Mouse (Mus musculus) liver, adult 2 months (tissue): ENCODE results near the gene Topors. TPM values are rescaled to one million over a fixed set of nuclear protein-coding genes. Genes with fewer than 3 reads are reported as not detected.

ENCODE experiments used
- DNase-seq: peaks from one replicate; pipeline ENCODE4 v3.0.0-alpha.2; 2011; ENCODE audit warnings: low read depth, low spot score; ENCODE audit errors: extremely low read depth
- H3K27ac ChIP-seq: fragments of 200-500 bp; replicated peaks from 2 replicates; pipeline ENCODE4 v1.5.1; 2012; ENCODE audit warnings: low read depth, mild to moderate bottlenecking, control low read depth, inconsistent platforms, low read length; ENCODE audit not compliant: insufficient read depth
- H3K27me3 ChIP-seq: fragments of 200-500 bp; 2 replicates; pipeline ENCODE4 v1.6.1; 2012; ENCODE audit warnings: mild to moderate bottlenecking, moderate library complexity, low read length, inconsistent platforms; ENCODE audit not compliant: control insufficient read depth, insufficient read depth
- H3K36me3 ChIP-seq: fragments of 200-500 bp; 2 replicates; pipeline ENCODE4 v1.6.1; 2012; ENCODE audit warnings: low read length, inconsistent platforms; ENCODE audit not compliant: control insufficient read depth, insufficient read depth
- H3K4me1 ChIP-seq: fragments of 200-500 bp; 2 replicates; pipeline ENCODE4 v1.6.1; 2011; ENCODE audit warnings: low read length; ENCODE audit not compliant: control insufficient read depth, insufficient read depth
- H3K4me3 ChIP-seq: fragments of 200-500 bp; 2 replicates; pipeline ENCODE4 v1.5.1; 2011; ENCODE audit warnings: low read depth, mild to moderate bottlenecking, control low read depth, low read length, moderate library complexity; ENCODE audit not compliant: insufficient read depth
- H3K79me2 ChIP-seq: fragments of 200-500 bp; 2 replicates; pipeline ENCODE4 v1.6.1; 2012; ENCODE audit warnings: inconsistent platforms, mild to moderate bottlenecking, low read length, moderate library complexity; ENCODE audit not compliant: control insufficient read depth, insufficient read depth
- H3K9ac ChIP-seq: fragments of 200-500 bp; 2 replicates; pipeline ENCODE4 v1.6.1; 2012; ENCODE audit warnings: low read depth, mild to moderate bottlenecking, control low read depth, inconsistent platforms, low read length
- CTCF ChIP-seq: fragments of 200-500 bp; IDR thresholded peaks from 2 replicates; pipeline ENCODE4 v1.5.1; 2011; ENCODE audit warnings: low read depth, low read length, control low read depth
- POLR2A ChIP-seq: fragments of 200-500 bp; IDR thresholded peaks from 2 replicates; pipeline ENCODE4 v1.6.1; 2011; ENCODE audit warnings: low read length, control low read depth; ENCODE audit not compliant: insufficient read depth; ENCODE audit errors: extremely low read depth
- WGBS: fragments of 180-500 bp; shearing (Covaris S2); methylation state at CpG from one replicate; pipeline ENCODE4 v1.1.7; 2018; 5-methylcytosine and 5-hydroxymethylcytosine counted together
- polyA plus RNA-seq: library from polyadenylated mRNA; depleted of rRNA; stranded (reverse); fragments of >200 nt; gene quantifications from 2 replicates; pipeline ENCODE4 v1.2.3, GENCODE M21; 2012
- total RNA-seq: library from RNA; depleted of rRNA; stranded (reverse); fragments of >200 nt; gene quantifications from 2 replicates; pipeline ENCODE4 v1.2.3, GENCODE M21; 2014

Topors gene
- total and polyA plus RNA-seq, 2 experiments = 2.7 to 23.1 TPM

- Histone ChIP-seq H3K4me1 (peaks cover 5% of the 10 kb centered on the region; the same call in 1 of the 2 replicates), H3K79me2 (peaks cover 6% of the 10 kb centered on the region; the same call in 1 of the 2 replicates), H3K27ac (no peak overlapping the region), H3K36me3 (no peaks in the 10 kb centered on the region), H3K4me3 (no peak overlapping the region), H3K9ac (no peak overlapping the region), H3K27me3 (no peaks in the 10 kb centered on the region)
- WGBS = 91% methylated on average over 4 of the region's 4 CpGs
- no peak for DNase-seq
- TF ChIP-seq CTCF (no peak), POLR2A (no peak)
These were observed 26.6 kb downstream of the Topors start for GRCm38 (mm10) chr4:40243006-40243405.

GRCm38 (mm10) chr4:40241928-40242327 is 27.7 kb downstream of the Topors start:
- H3K27ac ChIP-seq = no peak overlapping the region
- 62% methylated on average over 6 of the region's 6 CpGs for WGBS

GRCm38 (mm10) chr4:40240272-40240744 is 29.3 kb downstream of the Topors start:
- H3K4me1 ChIP-seq = peaks cover 5% of the 10 kb centered on the region; the same call in 1 of the 2 replicates
- H3K27me3 ChIP-seq = no peaks in the 10 kb centered on the region
- H3K9ac ChIP-seq = peak overlapping the region; percentile 58
- peaks cover 6% of the 10 kb centered on the region; the same call in 1 of the 2 replicates for H3K79me2 ChIP-seq
- H3K4me3 ChIP-seq = no peak overlapping the region
- WGBS = 44% methylated on average over 5 of the region's 5 CpGs
- no peak for TF ChIP-seq POLR2A
- TF ChIP-seq CTCF = no peak
- H3K36me3 ChIP-seq = no peaks in the 10 kb centered on the region
- DNase-seq = no peak
- peak overlapping the region; percentile 49 for H3K27ac ChIP-seq

More at GRCm38 (mm10) chr4:40241928-40242327, 27.7 kb downstream of the Topors start:
- no peak for TF ChIP-seq CTCF
- TF ChIP-seq POLR2A = no peak
- H3K27me3 ChIP-seq = no peaks in the 10 kb centered on the region
- peaks cover 5% of the 10 kb centered on the region; the same call in 1 of the 2 replicates for H3K4me1 ChIP-seq
- H3K79me2 ChIP-seq = peaks cover 6% of the 10 kb centered on the region; the same call in 1 of the 2 replicates
- H3K36me3 ChIP-seq = no peaks in the 10 kb centered on the region
- H3K4me3 ChIP-seq = no peak overlapping the region
- H3K9ac ChIP-seq = no peak overlapping the region
- no peak for DNase-seq

- peaks cover 5% of the 10 kb centered on the region; the same call in 1 of the 2 replicates for H3K36me3 ChIP-seq
- H3K9ac ChIP-seq = peak within 1 kb of the TSS; percentile 65
- under 1% methylated on average over 35 of the region's 35 CpGs for WGBS
- no peak for TF ChIP-seq CTCF
- TF ChIP-seq POLR2A = no peak
- H3K4me1 ChIP-seq = peaks cover 5% of the 10 kb centered on the region; the same call in 1 of the 2 replicates
- DNase-seq = peak; percentile 55
- peak within 1 kb of the TSS; percentile 72 for H3K4me3 ChIP-seq
- H3K79me2 ChIP-seq = peaks cover 6% of the 10 kb centered on the region; the same call in 1 of the 2 replicates
- no peaks in the 10 kb centered on the region for H3K27me3 ChIP-seq
- peak within 1 kb of the TSS; percentile 84 for H3K27ac ChIP-seq
These were observed 30.0 kb downstream of the Topors start, which contains the start of gene Ddx58 for GRCm38 (mm10) chr4:40239409-40240271. TSS of gene Ddx58 (minus strand) at chr4:40239828.

- Histone ChIP-seq H3K27me3 (no peaks in the 10 kb centered on the region), H3K4me3 (peak overlapping the region; percentile 72), H3K4me1 (peaks cover 5% of the 10 kb centered on the region; the same call in 1 of the 2 replicates), H3K79me2 (peaks cover 6% of the 10 kb centered on the region; the same call in 1 of the 2 replicates), H3K9ac (peak overlapping the region; percentile 65), H3K36me3 (peaks cover 6% of the 10 kb centered on the region; the same call in 1 of the 2 replicates), H3K27ac (peak overlapping the region; percentile 84)
- DNase-seq = peak; percentile 56
- 2% methylated on average over 17 of the region's 17 CpGs for WGBS
- TF ChIP-seq POLR2A (no peak), CTCF (no peak)
These were observed 30.9 kb downstream of the Topors start for GRCm38 (mm10) chr4:40238483-40239408.
